Mouse (Mus musculus) ovary, postnatal 14 days (tissue): ENCODE data around the gene Pde4c.

ENCODE experiments used
- DNase-seq: peaks from one replicate; pipeline ENCODE4 v3.0.0; 2022; ENCODE audit warnings: low spot score

Pde4c gene

DNA sequence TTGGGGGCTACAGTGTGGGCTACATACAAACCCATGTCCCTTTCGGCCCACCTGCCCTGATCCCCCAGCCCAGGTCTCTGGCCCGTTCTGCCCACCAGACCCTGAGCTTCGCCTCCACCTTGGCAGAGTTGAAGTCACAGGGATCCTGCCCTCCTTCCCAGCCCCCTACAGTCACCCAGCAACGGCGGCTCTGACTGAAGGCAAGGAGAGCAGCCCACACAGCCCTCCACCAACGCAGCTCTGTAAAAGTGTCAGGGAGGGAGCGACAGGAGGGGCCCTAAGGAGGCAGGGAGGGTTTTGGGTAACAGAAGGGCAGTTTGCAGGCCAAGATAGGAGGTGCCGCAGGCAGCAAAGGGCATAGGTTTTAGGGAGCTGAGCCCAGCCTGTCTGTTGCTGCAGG lies 67.3 kb downstream of the Pde4c start:
- no peak for DNase-seq

DNA sequence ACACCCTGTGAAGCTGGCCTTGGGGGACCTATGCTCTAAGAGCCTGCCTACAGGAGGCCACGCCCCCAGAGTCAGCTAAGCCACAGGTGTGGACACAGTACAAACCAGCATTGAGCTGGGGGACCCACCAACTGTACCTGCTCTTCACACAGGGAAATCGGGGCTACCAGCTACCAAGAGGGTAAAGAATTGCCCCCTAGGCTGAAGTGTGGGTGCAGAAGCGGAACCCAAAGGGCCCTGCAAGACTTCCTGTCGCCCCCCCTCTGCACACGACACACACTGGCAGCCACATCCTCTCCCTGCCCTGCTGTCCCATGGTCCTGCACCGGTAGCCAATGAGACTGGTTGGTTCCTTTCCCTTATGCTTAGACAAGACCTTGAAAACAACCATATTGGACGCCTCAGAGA lies 67.8 kb downstream of the Pde4c start:
- DNase-seq = no peak

DNA sequence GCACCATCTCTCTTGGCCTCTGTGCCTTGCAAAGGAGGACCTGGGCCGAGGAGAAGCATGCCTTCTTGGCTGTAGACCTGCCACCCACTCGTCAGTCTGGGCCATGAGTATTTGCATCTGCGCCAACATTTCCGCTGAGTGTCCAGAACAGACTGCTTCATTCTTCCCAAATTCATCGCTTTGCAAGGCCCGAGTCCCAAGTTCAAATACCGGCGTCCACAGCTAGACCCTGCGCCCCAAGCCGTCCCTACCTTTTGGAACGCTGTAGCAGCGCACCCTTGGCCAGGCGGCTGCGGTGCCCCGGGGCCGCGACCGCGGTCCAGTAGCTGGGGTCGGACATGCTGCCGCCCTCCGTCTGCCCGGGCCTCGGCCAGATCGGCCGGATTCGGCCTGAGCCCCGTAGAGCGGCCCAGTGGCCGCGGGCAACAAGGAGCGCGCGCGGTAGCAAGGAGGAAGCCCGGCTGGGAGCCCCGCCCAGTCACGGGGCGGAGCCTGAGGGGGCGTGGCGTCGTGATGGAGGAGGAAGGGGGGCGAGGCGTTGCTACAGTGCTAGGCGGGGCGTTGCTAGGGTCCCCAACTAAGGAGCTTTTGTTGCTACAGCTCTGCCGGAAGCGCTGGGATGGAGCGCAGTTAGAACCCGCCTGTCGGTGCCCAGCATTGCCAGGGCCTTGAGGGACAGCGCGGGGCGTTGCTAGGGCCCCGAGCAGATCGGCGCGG lies 68.6 kb downstream of the Pde4c start:
- DNase-seq = peak; percentile 99

- DNase-seq = no peak
These were observed 69.2 kb downstream of the Pde4c start for GRCm38 (mm10) chr8:70792700-70793099.

- no peak for DNase-seq
These were observed 70.7 kb downstream of the Pde4c start for GRCm38 (mm10) chr8:70794215-70794614.

DNA sequence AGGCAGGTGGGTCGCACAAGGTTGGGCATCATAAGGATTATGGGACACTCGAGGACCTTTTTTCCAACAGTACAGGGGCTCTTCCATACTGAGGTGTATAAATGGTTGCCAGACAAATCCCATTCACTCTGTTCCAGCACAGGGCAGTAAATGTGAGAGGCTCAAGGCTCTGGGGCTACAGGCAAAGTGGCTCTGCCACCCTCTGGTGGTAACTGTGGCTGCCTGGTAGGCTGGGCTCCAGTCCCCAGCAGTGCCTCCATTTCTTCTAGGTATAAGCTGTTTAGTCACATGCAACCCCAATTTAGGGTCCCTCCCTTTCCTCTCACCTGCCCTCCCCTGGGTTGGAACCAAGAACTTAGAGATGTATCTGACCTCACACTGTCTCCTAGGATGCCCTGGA lies 71.8 kb downstream of the Pde4c start:
- no peak for DNase-seq

DNA sequence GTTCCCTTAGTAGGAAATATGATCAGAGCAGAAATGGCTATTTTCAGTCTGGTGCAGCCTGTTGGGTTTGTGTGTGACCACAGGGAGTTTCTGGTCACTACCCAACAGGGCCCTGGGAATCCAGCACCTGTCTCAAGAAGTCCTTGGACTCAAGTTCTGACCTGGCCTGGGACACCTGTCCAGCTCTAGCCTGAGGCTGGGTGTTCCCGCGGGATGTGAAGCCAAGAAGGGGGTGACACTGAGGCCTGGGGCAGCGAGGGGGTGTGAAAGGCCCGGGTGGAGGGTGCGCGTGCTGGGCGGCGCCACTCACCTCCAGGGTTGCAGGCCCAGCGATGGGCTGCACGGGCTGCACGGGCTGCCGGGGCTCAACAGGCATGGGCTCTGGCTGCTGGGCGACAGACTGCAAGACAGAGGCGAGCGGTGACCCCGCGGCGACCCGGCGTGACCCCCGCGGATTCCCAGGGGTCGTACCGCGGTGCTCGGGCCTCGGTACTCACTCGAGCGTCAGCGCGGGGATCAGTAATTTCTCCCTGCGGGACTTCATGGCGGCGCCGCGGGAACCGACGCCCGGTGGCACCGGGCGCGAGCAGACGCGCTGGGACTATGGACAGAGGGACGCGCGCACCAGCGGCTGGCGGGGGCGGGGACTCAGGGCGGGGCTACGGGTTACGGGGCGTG lies 73.0 kb downstream of the Pde4c start:
- no peak for DNase-seq

DNA sequence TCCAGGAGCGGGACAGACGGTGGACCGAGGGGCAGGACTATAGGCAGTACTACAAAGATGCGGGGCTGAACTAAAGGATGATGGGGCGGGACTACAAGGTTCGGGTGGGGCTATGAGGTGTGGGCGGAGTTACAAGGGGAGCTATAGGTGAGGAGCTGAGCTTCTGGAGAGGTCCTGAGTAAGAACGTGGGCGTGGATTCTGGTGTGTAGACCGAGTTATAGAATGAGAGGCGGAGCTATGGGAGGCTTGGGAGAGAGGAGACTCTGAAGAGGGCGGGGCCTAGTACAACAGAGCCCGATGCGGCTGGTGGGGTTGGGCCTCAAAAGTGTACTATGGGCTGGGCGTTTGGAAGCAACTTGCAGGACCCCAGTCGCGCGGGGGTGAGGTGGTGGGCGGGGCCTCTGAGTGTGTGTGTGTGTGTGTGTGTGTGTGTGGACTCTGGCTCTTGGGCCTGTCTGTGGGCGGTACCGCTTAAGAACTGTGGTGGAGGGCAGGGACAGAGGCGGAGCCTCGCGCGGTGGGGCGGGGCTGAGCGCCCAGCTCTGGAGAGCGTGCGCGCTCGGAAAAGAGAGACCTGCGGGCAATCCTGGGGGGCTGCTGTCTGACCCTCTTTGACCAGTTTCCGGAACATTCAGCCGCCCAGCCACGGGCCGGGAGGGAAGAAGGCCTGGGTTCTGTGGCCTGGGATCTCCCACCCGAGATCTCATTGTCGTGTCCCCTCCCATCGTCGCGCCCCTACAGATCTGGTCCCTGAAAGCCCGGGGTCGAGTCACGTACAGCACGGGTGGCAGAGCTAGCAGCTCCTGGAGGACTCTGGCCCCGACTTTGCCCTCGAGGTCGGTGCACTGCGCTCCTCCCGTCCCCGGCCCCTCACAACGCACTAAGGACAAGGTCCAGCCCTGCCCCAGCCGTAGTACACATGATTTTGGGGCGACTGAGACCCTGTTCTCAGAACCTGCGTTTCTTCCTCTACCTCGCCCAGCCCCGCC lies 73.9 kb downstream of the Pde4c start:
- DNase-seq = peak; percentile 76

- DNase-seq = no peak
These were observed 74.8 kb downstream of the Pde4c start for GRCm38 (mm10) chr8:70798281-70798680.

DNA sequence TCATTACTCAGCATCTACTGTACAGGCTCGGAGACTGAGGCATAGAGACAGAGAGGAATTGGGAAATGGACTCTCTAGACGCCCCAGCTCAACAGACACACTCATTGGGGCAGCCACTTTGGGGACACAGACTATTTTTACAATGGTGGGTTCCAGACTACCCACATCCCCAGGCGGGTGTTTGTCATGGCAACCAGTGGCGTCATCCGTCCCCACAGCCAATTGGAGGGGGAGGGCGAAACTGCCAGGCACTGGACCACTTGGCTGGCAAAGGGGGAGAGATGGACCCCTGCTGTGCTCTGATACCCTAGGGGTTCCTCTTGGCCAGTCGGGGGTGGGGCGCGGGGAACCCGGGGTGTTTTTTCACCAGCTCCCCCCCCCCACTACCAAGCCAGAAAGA lies 77.1 kb downstream of the Pde4c start:
- no peak for DNase-seq
